Mouse (Mus musculus): ENCODE results near the gene Usp20.
A peak's percentile ranks its signal among the peaks of the same experiment; 100 is the strongest.

Gene Usp20

GRCm38 (mm10) chr2:31040487-31040886, 58.4 kb downstream of the Usp20 start:
- DNase-seq (ENCODE audit: low read depth, low spot score) = no peak

DNA sequence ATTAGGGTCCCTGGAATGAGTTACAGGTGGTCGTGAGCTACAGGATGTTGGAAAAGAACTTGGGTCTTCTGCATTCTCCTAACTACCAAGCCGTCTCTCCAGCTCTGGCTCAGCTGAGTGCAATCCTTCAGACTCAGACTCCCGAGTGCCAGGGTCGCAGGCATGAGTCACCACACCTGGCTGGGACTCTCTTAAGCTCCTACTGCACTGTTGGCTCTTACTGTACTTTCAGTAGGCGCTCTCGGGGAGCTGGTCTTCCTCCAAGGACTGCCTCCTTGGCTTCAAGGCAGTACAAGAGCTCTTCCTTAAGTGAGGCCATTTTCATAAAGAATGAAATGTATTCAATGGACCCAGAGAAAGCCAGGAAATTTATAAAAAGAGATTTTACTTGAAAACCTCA, 59.3 kb downstream of the Usp20 start:
- no peak for DNase-seq (ENCODE audit: low read depth, low spot score)

- DNase-seq (ENCODE audit: low read depth, low spot score) = no peak
Observed at GRCm38 (mm10) chr2:31042881-31043280, 60.8 kb downstream of the Usp20 start.

DNA sequence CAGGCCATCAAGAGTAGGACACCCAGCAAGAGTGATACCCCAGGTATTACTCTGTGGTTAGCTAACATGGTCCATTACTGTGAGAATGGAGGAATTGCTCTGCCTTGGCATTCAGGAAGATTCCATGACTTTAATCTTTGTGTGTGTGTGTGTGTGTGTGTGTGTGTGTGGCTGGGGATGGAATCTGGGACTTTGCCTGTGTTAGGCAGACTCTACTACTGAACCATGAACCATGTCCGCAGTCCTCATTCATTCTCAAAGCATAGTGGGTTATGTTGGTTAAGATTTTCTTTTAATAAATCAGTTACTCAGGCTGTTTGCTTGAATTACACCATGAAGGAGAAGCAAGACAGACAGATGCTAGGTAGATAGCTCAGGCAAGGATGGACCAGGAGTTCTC, 61.8 kb downstream of the Usp20 start:
- DNase-seq (ENCODE audit: low read depth, low spot score) = no peak

GRCm38 (mm10) chr2:31048037-31048436, 66.0 kb downstream of the Usp20 start:
- no peak for DNase-seq (ENCODE audit: low read depth, low spot score)

DNA sequence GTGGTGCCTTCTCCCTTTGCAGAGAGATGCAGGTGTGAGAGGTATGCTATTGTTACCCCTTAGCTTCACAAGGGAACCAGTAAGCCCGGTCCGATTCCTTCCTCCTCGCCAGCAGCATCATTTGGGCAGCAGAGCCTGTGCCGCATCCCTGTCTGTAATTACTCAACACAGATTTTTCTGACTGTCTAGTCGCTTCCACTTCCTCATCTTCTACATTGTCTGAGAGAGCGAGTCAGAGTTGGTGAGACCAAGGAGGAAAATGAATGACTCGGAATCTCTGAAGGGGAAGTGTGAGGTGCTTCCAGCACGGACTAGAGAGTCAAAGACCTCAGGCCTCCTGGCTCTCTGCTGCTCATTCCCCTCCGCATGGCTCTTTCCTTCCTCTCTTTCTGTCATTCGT, 70.4 kb downstream of the Usp20 start:
- no peak for DNase-seq (ENCODE audit: low read depth, low spot score)

- no peak for DNase-seq (ENCODE audit: low read depth, low spot score)
Observed at GRCm38 (mm10) chr2:31053426-31053825, 71.3 kb downstream of the Usp20 start.

DNA sequence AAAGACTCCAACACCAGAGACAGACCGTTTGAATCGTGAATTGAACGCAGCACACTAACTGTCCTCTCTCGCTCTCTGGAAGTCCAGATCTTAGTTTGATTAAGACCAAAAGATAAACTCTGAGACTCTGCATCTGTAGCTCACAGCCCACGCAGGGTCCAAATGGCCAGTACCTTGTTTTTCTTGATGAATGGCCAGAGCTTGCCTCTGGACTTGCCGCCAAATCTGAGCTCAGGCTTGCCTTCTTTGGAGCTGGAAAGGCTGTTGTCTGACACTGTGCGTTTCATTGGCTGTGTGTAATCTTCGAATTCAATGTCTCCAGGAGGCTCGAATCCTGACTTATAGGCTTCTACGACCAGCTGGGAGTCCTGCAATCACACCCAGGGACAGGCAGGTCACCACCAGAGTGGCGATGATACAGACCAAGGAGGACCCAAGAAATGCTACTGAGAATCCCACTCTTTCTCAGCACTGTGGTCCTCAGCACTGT, 71.8 kb downstream of the Usp20 start:
- DNase-seq (ENCODE audit: low read depth, low spot score) = no peak

DNA sequence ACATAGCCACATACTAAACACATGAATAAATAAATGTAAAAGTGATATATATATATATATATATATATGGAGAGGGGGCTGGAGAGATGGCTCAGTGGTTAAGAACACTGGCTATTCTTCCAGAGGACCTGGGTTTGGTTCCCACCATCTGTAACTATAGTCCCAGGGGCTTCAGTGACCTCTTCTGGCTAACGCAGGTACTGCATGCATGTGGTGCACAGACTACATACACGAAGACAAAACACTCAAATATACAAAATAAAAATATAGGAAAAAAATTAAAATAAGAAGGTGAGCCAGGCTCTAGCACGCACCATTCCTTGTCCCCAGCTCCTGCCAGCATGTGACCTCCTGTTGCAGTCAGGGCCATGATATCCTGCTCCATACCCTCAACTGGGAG, 74.0 kb downstream of the Usp20 start:
- no peak for DNase-seq (ENCODE audit: low read depth, low spot score)

- DNase-seq (ENCODE audit: low read depth, low spot score) = no peak
Observed at GRCm38 (mm10) chr2:31057549-31058177, 75.6 kb downstream of the Usp20 start.

GRCm38 (mm10) chr2:31058443-31058842, 76.4 kb downstream of the Usp20 start:
- no peak for DNase-seq (ENCODE audit: low read depth, low spot score)

DNA sequence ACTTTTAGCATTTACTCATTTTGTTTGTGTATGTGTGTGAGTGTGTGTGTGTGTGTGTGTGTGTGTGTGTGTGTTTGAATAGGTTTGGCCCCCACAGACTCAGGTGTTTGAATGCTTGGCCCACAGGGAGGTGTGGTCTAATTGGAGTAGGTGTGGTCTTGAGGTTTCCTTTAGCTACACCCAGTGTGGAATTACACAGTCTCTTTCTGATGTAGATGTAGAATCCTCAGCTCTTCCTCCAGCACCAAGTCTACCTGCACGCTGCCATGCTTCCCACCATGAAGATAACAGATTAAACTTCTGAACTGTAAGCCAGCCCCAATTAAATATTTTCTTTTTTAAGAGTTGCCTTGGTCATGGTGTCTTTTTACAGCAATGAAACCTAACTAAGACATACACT, 78.2 kb downstream of the Usp20 start:
- DNase-seq (ENCODE audit: low read depth, low spot score) = peak; percentile 73

- peak; percentile 92 for DNase-seq (ENCODE audit: low read depth, low spot score)
Observed at GRCm38 (mm10) chr2:31060787-31061730, 79.0 kb downstream of the Usp20 start.

DNA sequence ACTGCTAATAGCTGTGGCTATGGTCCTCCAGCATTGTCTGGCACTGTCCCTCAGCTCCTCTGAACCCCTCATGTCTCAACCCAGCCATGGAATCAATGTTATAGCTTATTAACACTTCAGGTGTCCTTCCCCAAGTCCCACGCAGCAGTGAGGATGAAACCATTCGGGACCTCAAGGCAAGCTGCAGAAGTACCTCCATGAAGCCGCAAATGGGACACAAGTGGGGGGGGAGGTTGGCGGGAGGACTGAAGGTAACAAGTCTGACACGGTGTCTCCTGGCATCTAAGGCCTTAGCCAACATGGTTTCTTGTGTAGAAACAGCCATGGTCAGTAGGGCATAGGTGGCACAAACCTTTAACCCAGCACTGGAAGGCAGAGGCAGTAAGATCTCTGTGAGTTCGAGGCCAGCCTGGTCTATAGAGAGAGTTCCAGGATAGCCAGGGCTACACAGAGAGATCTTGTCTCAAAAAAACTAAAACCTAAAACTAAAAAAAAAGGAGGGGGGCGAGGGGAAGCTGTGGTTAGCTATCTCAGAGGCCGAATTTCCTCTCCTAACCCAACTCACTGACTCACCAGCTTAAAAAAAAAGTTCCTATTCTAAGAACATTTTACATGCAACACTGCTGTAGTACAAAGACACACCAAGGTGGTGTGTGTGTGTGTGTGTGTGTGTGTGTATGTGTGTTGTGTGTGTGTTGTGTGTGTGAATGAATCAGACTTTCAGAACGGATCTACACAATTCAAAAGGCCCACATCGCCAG, 80.0 kb downstream of the Usp20 start:
- DNase-seq (ENCODE audit: low read depth, low spot score) = peak; percentile 88

DNA sequence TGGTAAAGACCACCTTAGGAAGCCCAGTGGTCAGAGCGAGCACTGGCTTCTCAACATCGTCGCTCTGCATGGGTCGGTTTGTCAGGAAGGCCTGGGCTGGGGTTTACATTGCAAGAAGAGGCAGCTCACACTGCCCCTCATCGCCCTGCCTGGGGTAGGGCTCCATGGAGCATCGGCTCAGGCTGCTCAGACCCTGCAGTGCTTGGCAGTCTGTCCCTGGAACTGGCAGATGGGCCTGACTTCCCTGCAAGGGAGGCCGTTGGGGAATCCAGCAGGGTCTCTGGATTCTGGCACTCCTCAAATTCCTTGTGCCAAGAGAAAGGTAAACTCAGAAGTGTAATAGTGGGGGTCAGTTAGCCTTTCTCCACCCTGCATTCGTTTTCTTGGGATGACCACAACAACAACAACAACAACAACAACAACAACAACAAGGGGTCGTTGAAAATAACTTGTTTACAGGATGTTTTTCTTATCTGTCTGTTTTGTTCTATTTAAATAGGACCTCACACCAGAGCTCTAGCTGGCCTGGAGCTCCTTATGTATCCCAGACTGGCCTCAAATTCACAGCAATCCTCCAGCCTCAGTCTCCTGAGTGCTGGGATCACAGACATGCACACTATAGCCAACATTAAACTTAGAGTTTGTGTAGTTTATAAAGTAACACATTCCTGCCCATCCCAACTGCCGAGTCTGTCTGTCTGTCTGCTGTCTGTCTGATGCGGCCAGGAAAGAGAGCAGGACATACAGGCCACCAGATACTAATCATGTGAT, 84.1 kb downstream of the Usp20 start:
- no peak for DNase-seq (ENCODE audit: low read depth, low spot score)

DNA sequence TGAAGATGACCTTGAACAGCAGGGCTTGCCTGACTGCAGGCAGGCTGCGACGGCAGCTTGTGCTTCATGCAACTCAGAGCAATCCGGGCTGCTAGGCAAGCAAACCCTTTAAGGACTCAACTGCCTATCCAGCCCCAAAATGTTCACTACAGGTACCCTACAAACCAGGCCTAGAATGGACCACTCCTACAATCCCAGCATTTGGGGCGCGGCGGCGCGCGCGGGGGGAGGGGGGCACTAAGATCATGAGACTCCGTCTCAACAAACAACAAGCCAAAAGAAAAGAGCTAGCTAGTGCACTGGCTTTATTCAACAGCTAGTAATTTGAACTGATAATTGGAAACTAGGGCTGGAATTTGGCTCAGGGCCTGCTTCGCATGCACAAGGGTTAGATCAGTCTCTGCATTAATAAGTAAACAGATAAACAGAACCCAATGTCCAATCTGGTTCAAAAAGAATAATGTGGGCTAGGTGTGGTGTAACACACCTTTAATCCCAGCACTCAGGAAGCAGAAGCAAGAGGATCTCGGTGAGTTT, 85.0 kb downstream of the Usp20 start:
- DNase-seq (ENCODE audit: low read depth, low spot score) = no peak

GRCm38 (mm10) chr2:31067696-31068245, 85.7 kb downstream of the Usp20 start:
- no peak for DNase-seq (ENCODE audit: low read depth, low spot score)

GRCm38 (mm10) chr2:31068246-31069113, 86.4 kb downstream of the Usp20 start:
- DNase-seq (ENCODE audit: low read depth, low spot score) = no peak

GRCm38 (mm10) chr2:31069114-31069445, 87.0 kb downstream of the Usp20 start:
- DNase-seq (ENCODE audit: low read depth, low spot score) = no peak

DNA sequence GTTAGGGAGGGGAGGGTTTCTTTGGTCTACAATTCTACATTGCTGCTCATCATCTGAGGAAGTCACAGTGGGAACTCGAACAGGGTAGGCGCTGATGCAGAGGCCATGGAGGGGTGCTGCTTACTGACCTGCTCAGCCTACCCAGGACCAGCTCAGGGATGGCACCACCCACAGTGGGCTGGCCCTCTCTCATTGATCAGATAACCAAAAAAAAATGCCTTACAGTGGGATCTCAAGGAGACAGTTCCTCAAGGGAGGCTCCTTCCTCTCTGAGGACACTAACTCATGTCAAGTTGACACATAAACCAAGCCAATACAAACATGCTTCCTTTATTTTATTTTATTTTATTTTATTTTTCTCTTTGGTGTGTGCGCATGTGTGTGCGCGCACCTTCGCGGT, 87.4 kb downstream of the Usp20 start:
- DNase-seq (ENCODE audit: low read depth, low spot score) = no peak
